Mouse (Mus musculus): Measurements from ENCODE around the gene Prps1l1. TPM values are rescaled to one million over a fixed set of nuclear protein-coding genes. Genes with fewer than 3 reads are reported as not detected.

Gene Prps1l1
- total RNA-seq, 2 experiments from 2014 or later = not detected

DNA sequence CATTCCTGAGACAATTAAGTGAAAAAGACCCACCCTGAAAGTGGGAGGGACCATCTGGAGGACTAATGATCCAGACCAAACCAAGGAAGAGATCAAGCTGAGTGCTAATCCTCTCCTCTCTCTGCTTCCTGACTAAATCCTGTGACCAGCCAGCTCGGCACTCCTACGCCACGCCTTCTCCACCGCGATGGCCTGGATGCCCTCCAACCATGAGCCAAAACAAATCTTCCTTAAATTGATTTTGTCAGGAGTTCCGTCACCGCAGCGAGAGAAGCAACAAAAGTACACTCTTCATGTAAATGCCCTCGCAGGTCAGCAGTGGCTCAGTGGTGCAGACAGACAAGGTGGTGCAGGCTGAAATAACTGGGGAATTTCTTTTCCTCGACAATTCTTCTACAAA lies 37.5 kb downstream of the Prps1l1 start:
- no peak for DNase-seq (ENCODE audit: low spot score in 2 of 2)

- no peak for DNase-seq (ENCODE audit: low spot score in 2 of 2)
Measured at GRCm38 (mm10) chr12:35025916-35026432, 41.4 kb downstream of the Prps1l1 start.

DNA sequence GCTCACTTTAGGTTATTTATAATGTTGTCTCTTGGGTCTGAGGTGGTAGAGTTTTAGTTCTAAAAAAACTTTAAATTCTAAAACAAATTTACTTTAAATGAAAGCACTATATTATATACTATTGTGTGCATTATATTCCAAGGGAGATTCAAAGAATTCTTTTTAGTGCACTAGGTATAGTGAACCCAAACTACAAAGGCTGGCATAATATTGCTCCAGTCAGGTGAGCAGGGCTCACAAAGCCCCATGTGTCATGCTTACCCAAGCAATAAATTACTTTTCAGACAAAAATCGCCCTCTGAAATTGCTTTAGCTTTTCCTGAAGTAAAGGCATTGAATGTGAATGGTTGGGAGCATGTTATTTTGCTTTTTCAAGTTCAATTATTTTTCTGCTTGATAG lies 43.0 kb downstream of the Prps1l1 start:
- DNase-seq (ENCODE audit: low spot score in 2 of 2) = no peak

Other genes starting within 250 kb of the Prps1l1 start
- gene Hdac9, start 67.7 kb upstream of the Prps1l1 start, total RNA-seq (2021) = 10 to 100 TPM; 53.9 to 60.0 TPM
- gene Snx13, start 62.4 kb downstream of the Prps1l1 start, total RNA-seq (2021) = 10 to 100 TPM; 54.9 to 58.8 TPM